Comparison of ENCODE assay signal across 12 mouse cellular contexts in genomic region chr10:7189194-7189593, GRCm38 (mm10). TPM values are rescaled to one million over a fixed set of nuclear protein-coding genes. Genes with fewer than 3 reads are reported as not detected.
DNase-seq lines count a peak whose midpoint lies in the region; ATAC-seq and TF ChIP-seq lines count a peak whose summit lies in the region.
"Had no signal": no experiment of that assay in that cellular context is flagged by ENCODE, and none has a peak within 500 bp of the region (broad histone marks: within the 10 kb centered on the region; RNA-seq: fewer than 3 reads in every experiment).

No protein-coding gene starts in this region.

- no peak for TF ChIP-seq CTCF in gastrocnemius, adult 2 months (IDR thresholded peaks at IDR 0.05)
- no peak for TF ChIP-seq CTCF in C2C12 (IDR thresholded peaks at IDR 0.05; ENCODE audit: control insufficient read depth, insufficient read depth, insufficient read length)
- no peak for TF ChIP-seq CTCF in forebrain, postnatal 0 days (IDR thresholded peaks at IDR 0.05; ENCODE audit: low read depth)

- 84% methylated on average over 6 of the region's 6 CpGs for WGBS in forebrain, postnatal 0 days

- peaks cover 58% of the 10 kb centered on the region for H3K4me1 ChIP-seq in megakaryocyte, embryonic 14.5 days
- no peaks in the 10 kb centered on the region for H3K4me1 ChIP-seq in forebrain, postnatal 0 days (ENCODE audit: insufficient read depth)

- no peak overlapping the region for H3K4me3 ChIP-seq in gastrocnemius, adult 2 months
- no peak overlapping the region for H3K4me3 ChIP-seq in C2C12 (ENCODE audit: insufficient read depth, poor library complexity, severe bottlenecking)
- peak overlapping the region; percentile 51 for H3K4me3 ChIP-seq in megakaryocyte, embryonic 14.5 days (replicated peaks)
- H3K4me3 ChIP-seq in forebrain, postnatal 0 days (ENCODE audit: low read depth, low read length) = no peak overlapping the region
- H3K4me3 ChIP-seq: heart, embryonic 15.5 days had no signal

- intact Hi-C loops in gastrocnemius, adult 2 months (cut with DNase I) = no loop called here

- H3K36me3 ChIP-seq in C2C12 (ENCODE audit: control insufficient read depth, insufficient read depth) = no peaks in the 10 kb centered on the region
- peaks cover 37% of the 10 kb centered on the region for H3K36me3 ChIP-seq in megakaryocyte, embryonic 14.5 days (replicated peaks; ENCODE audit: low read length)
- H3K36me3 ChIP-seq in forebrain, postnatal 0 days (ENCODE audit: insufficient read depth) = no peaks in the 10 kb centered on the region
- H3K36me3 ChIP-seq: heart, embryonic 15.5 days had no signal

- no peak overlapping the region for H3K4me2 ChIP-seq in forebrain, postnatal 0 days (ENCODE audit: low read depth)
- H3K4me2 ChIP-seq: heart, embryonic 15.5 days had no signal

- no peak overlapping the region for H3K9ac ChIP-seq in forebrain, postnatal 0 days
- H3K9ac ChIP-seq: heart, embryonic 15.5 days had no signal

- peak; percentile 84 for ATAC-seq in common myeloid progenitor, adult 5-6 weeks (replicated peaks; ENCODE audit: low read depth, poor library complexity, severe bottlenecking)
- no peak for ATAC-seq in forebrain, postnatal 0 days
- ATAC-seq: intestine, postnatal 0 days had no signal

- H3ac ChIP-seq in C2C12 (ENCODE audit: control insufficient read depth, insufficient read length, low read depth) = no peak overlapping the region

- H3K27ac ChIP-seq in gastrocnemius, adult 2 months = no peak overlapping the region; the same call in 1 of the 2 replicates
- H3K27ac ChIP-seq in forebrain, postnatal 0 days (ENCODE audit: low read depth, low read length) = no peak overlapping the region

- 0 out of 2 replicates have a peak, but pooled peaks cover 12% of the 10 kb centered on the region for H3K9me3 ChIP-seq in megakaryocyte, embryonic 14.5 days
- no peaks in the 10 kb centered on the region for H3K9me3 ChIP-seq in forebrain, postnatal 0 days (ENCODE audit: low read length)
- H3K9me3 ChIP-seq: heart, embryonic 15.5 days had no signal

- peaks cover 97% of the 10 kb centered on the region for H3K79me2 ChIP-seq in C2C12 (ENCODE audit: control insufficient read depth, insufficient read depth)

- peak; percentile 34 for DNase-seq in gastrocnemius, adult 2 months
- no peak for DNase-seq in gastrocnemius, postnatal 4 days (ENCODE audit: low spot score in 2 of 2)
- DNase-seq in forebrain, postnatal 0 days = no peak
- no peak for DNase-seq in frontal cortex, adult 2 months (ENCODE audit: extremely low spot score in 1 of 2, low spot score in 1 of 2)
- DNase-seq in MN1 (ENCODE audit: low spot score) = no peak
- DNase-seq: adrenal gland, adult 2 months; cerebellum, adult 8-10 months had no signal

- peaks cover 53% of the 10 kb centered on the region for H3K79me3 ChIP-seq in C2C12 (ENCODE audit: low read depth)

- no peaks in the 10 kb centered on the region for H3K27me3 ChIP-seq in C2C12 (ENCODE audit: control insufficient read depth, insufficient read depth, insufficient read length)
- no peaks in the 10 kb centered on the region for H3K27me3 ChIP-seq in megakaryocyte, embryonic 14.5 days (replicated peaks)
- no peaks in the 10 kb centered on the region for H3K27me3 ChIP-seq in forebrain, postnatal 0 days (ENCODE audit: insufficient read depth, low read length)
- H3K27me3 ChIP-seq: heart, embryonic 15.5 days had no signal

TF ChIP-seq in C2C12, 6 proteins besides CTCF, POLR2A, EP300 and RAD21:
- no peak for TF ChIP-seq USF1 (IDR thresholded peaks at IDR 0.05; ENCODE audit: low read depth)
- peak; percentile 87 for TF ChIP-seq CEBPB (IDR thresholded peaks at IDR 0.05; ENCODE audit: low read depth)

RNA-seq across cellular contexts. Expression of gene Cnksr3, which starts 22.8 kb away (rescaled TPM):
- total RNA-seq in gastrocnemius, adult 2 months (2021) = 1 to 10 TPM; 4.4 to 9.0 TPM
- total RNA-seq in gastrocnemius, postnatal 4 days (2021) = 10 to 100 TPM; 14.1 to 15.3 TPM
- 15.1 TPM for polyA plus RNA-seq in C2C12 (2012; fragmentation: generic; extraction: Trizol)
- total RNA-seq in common myeloid progenitor, adult 5-6 weeks (2017) = 7.8 and 8.7 TPM in 2 replicates
- 10.9 and 14.8 TPM in 2 replicates for polyA plus RNA-seq in megakaryocyte, embryonic 14.5 days (2012; ENCODE audit: insufficient read depth, low replicate concordance)
- total RNA-seq in forebrain, postnatal 0 days (2014; rRNA removed) = 2.4 and 3.5 TPM in 2 replicates
- polyA plus RNA-seq in forebrain, postnatal 0 days (2015; fragmentation: Nextera tagmentation; extraction: Ambion mirVana) = 1.8 and 2.0 TPM in 2 replicates
- 5.0 and 5.5 TPM in 2 replicates for polyA plus RNA-seq in frontal cortex, adult 2 months (2012; rRNA removed)
